In the genomic region with DNA sequence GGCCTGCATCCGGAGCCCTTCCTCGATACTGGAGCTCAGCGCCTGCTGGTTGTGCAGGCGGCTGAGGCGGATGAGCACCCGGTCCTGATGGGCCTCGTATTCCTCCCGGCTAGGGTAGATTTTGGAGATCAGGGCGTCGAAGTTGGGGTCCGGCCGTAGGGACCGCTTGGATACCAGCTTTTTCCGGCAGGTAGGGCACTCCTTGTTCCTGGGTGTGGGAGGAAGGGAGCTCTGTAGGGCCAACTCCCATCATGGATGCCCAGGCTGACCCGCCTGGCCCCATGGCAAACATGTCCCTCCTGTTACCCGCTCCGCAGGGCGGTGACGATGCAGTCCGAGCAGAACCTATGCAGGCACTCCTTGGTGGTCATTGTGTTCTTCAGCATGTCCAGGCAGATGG, we compare ENCODE assay signal across 12 mouse cellular contexts. TPM values are rescaled to one million over a fixed set of nuclear protein-coding genes. Genes with fewer than 3 reads are reported as not detected.
A peak's percentile ranks its signal among the peaks of the same experiment; 100 is the strongest.
DNase-seq lines count a peak whose midpoint lies in the region; ATAC-seq and TF ChIP-seq lines count a peak whose summit lies in the region.
"Had no signal": no experiment of that assay in that cellular context is flagged by ENCODE, and none has a peak within 500 bp of the region (broad histone marks: within the 10 kb centered on the region; RNA-seq: fewer than 3 reads in every experiment).

No protein-coding gene starts in this region.

- peak; percentile 15 for DNase-seq in cerebellum, adult 8-10 months
- no peak for DNase-seq in cerebellum, adult 2 months
- no peak for DNase-seq in hindbrain, embryonic 10.5 days (ENCODE audit: low spot score)
- DNase-seq in neural tube, embryonic 11.5 days (ENCODE audit: low spot score) = no peak
- no peak for DNase-seq in neural tube, embryonic 10.5 days (ENCODE audit: extremely low spot score, low spot score)
- peak; percentile 9 for DNase-seq in testis, postnatal 14 days (ENCODE audit: low spot score)
- DNase-seq in embryo, embryonic 11 days = no peak
- DNase-seq: lung, embryonic 14.5 days had no signal

- WGBS in cerebellum, adult 2 months = 95% methylated on average over 20 of the region's 20 CpGs
- WGBS in hindbrain, embryonic 10.5 days = 94% methylated on average over 20 of the region's 20 CpGs
- WGBS in hindbrain, embryonic 13.5 days = 96% methylated on average over 20 of the region's 20 CpGs
- WGBS in neural tube, embryonic 11.5 days = 95% methylated on average over 20 of the region's 20 CpGs

- ATAC-seq in hindbrain, embryonic 13.5 days (ENCODE audit: low FRiP score) = no peak
- ATAC-seq in neural tube, embryonic 11.5 days (ENCODE audit: insufficient read depth, low FRiP score, low TSS enrichment) = no peak

- peaks cover 43% of the 10 kb centered on the region for H3K9me3 ChIP-seq in hindbrain, embryonic 10.5 days
- H3K9me3 ChIP-seq in hindbrain, embryonic 13.5 days = no peaks in the 10 kb centered on the region
- peaks cover 5% of the 10 kb centered on the region for H3K9me3 ChIP-seq in neural tube, embryonic 11.5 days (ENCODE audit: control insufficient read depth, low read length)

- no peak overlapping the region for H3K9ac ChIP-seq in hindbrain, embryonic 13.5 days
- H3K9ac ChIP-seq in neural tube, embryonic 11.5 days (ENCODE audit: low read length) = no peak overlapping the region; the same call in 1 of the 2 replicates

- H3K4me3 ChIP-seq in cerebellum, adult 2 months (replicated peaks; ENCODE audit: insufficient read depth, low read depth, low read length) = no peak overlapping the region
- peak overlapping the region; percentile 74 for H3K4me3 ChIP-seq in hindbrain, embryonic 10.5 days
- H3K4me3 ChIP-seq in hindbrain, embryonic 13.5 days = no peak overlapping the region
- H3K4me3 ChIP-seq in neural tube, embryonic 11.5 days (ENCODE audit: low read depth, low read length) = no peak overlapping the region

- TF ChIP-seq CTCF in cerebellum, adult 2 months (IDR thresholded peaks at IDR 0.05; ENCODE audit: borderline replicate concordance, insufficient read depth, low read depth, low read length) = no peak

- no peaks in the 10 kb centered on the region for H3K27me3 ChIP-seq in cerebellum, adult 2 months (ENCODE audit: control insufficient read depth, insufficient read depth, low read length)
- H3K27me3 ChIP-seq in hindbrain, embryonic 10.5 days (ENCODE audit: insufficient read depth, poor library complexity, severe bottlenecking) = no peaks in the 10 kb centered on the region
- H3K27me3 ChIP-seq in hindbrain, embryonic 13.5 days = no peaks in the 10 kb centered on the region
- H3K27me3 ChIP-seq in neural tube, embryonic 11.5 days (ENCODE audit: control insufficient read depth, insufficient read depth, low read length) = no peaks in the 10 kb centered on the region
- H3K27me3 ChIP-seq: heart, embryonic 13.5 days; neural tube, embryonic 12.5 days had no signal

- TF ChIP-seq POLR2A in cerebellum, adult 2 months (IDR thresholded peaks at IDR 0.05; ENCODE audit: borderline replicate concordance, insufficient read depth, low read length) = no peak

- no peak overlapping the region for H3K27ac ChIP-seq in cerebellum, adult 2 months (ENCODE audit: insufficient read depth, low read length)
- H3K27ac ChIP-seq in hindbrain, embryonic 10.5 days = peak overlapping the region; percentile 98; the same call in 1 of the 2 replicates
- H3K27ac ChIP-seq in hindbrain, embryonic 13.5 days = no peak overlapping the region
- H3K27ac ChIP-seq in neural tube, embryonic 11.5 days (ENCODE audit: low read depth, low read length) = no peak overlapping the region
- H3K27ac ChIP-seq: heart, embryonic 13.5 days; kidney, postnatal 0 days; neural tube, embryonic 12.5 days had no signal

- H3K4me2 ChIP-seq in hindbrain, embryonic 13.5 days = no peak overlapping the region
- 0 out of 2 replicates have a peak overlapping the region, but pooled peaks have one; percentile 90 for H3K4me2 ChIP-seq in neural tube, embryonic 11.5 days (ENCODE audit: low read depth)

- H3K4me1 ChIP-seq in cerebellum, adult 2 months (ENCODE audit: control insufficient read depth, insufficient read depth, low read length) = peaks cover 11% of the 10 kb centered on the region
- peaks cover 51% of the 10 kb centered on the region for H3K4me1 ChIP-seq in hindbrain, embryonic 10.5 days (replicated peaks)
- peaks cover 49% of the 10 kb centered on the region for H3K4me1 ChIP-seq in hindbrain, embryonic 13.5 days (replicated peaks)
- peaks cover 24% of the 10 kb centered on the region for H3K4me1 ChIP-seq in neural tube, embryonic 11.5 days (ENCODE audit: control insufficient read depth, insufficient read depth, low read length)

- H3K36me3 ChIP-seq in hindbrain, embryonic 10.5 days = peaks cover 54% of the 10 kb centered on the region
- H3K36me3 ChIP-seq in hindbrain, embryonic 13.5 days = peaks cover 35% of the 10 kb centered on the region
- peaks cover 24% of the 10 kb centered on the region for H3K36me3 ChIP-seq in neural tube, embryonic 11.5 days (ENCODE audit: control insufficient read depth, insufficient read depth, low read length)

RNA-seq across cellular contexts. Expression of a gene that starts 1.5 kb away (rescaled TPM):
- 66.4 and 74.6 TPM in 2 replicates for polyA plus RNA-seq in cerebellum, adult 2 months (2012; rRNA removed)
- polyA plus RNA-seq in hindbrain, embryonic 10.5 days (2016; fragmentation: Nextera tagmentation; extraction: Ambion mirVana) = 12.3 and 17.3 TPM in 2 replicates
- polyA plus RNA-seq in hindbrain, embryonic 13.5 days (2015; fragmentation: Nextera tagmentation; extraction: Ambion mirVana) = 19.2 and 21.5 TPM in 2 replicates
- polyA plus RNA-seq in neural tube, embryonic 11.5 days (2014; fragmentation: Nextera tagmentation; extraction: Ambion mirVana) = 5.2 and 8.4 TPM in 2 replicates

RNA-seq across cellular contexts. Expression of a gene that starts 4.9 kb away (rescaled TPM):
- 82.9 and 89.8 TPM in 2 replicates for polyA plus RNA-seq in cerebellum, adult 2 months (2012; rRNA removed)
- 65.5 and 73.0 TPM in 2 replicates for polyA plus RNA-seq in hindbrain, embryonic 10.5 days (2016; fragmentation: Nextera tagmentation; extraction: Ambion mirVana)
- 62.9 and 65.0 TPM in 2 replicates for polyA plus RNA-seq in hindbrain, embryonic 13.5 days (2015; fragmentation: Nextera tagmentation; extraction: Ambion mirVana)
- polyA plus RNA-seq in neural tube, embryonic 11.5 days (2014; fragmentation: Nextera tagmentation; extraction: Ambion mirVana) = 48.1 and 52.7 TPM in 2 replicates

RNA-seq across cellular contexts. Expression of a gene that starts 8.5 kb away (rescaled TPM):
- 120 and 123 TPM in 2 replicates for polyA plus RNA-seq in cerebellum, adult 2 months (2012; rRNA removed)
- 188 and 197 TPM in 2 replicates for polyA plus RNA-seq in hindbrain, embryonic 10.5 days (2016; fragmentation: Nextera tagmentation; extraction: Ambion mirVana)
- 164 and 172 TPM in 2 replicates for polyA plus RNA-seq in hindbrain, embryonic 13.5 days (2015; fragmentation: Nextera tagmentation; extraction: Ambion mirVana)
- 89.7 and 108 TPM in 2 replicates for polyA plus RNA-seq in neural tube, embryonic 11.5 days (2014; fragmentation: Nextera tagmentation; extraction: Ambion mirVana)

RNA-seq across cellular contexts. Expression of a gene that starts 8.6 kb away (rescaled TPM):
- 78.0 and 83.2 TPM in 2 replicates for polyA plus RNA-seq in cerebellum, adult 2 months (2012; rRNA removed)
- polyA plus RNA-seq in hindbrain, embryonic 10.5 days (2016; fragmentation: Nextera tagmentation; extraction: Ambion mirVana) = 49.1 and 56.4 TPM in 2 replicates
- polyA plus RNA-seq in hindbrain, embryonic 13.5 days (2015; fragmentation: Nextera tagmentation; extraction: Ambion mirVana) = 56.8 and 59.2 TPM in 2 replicates
- 25.1 and 27.1 TPM in 2 replicates for polyA plus RNA-seq in neural tube, embryonic 11.5 days (2014; fragmentation: Nextera tagmentation; extraction: Ambion mirVana)

RNA-seq across cellular contexts. Expression of a gene that starts 16.2 kb away (rescaled TPM):
- polyA plus RNA-seq in cerebellum, adult 2 months (2012; rRNA removed) = 12.2 and 15.2 TPM in 2 replicates
- 0.99 and 1.7 TPM in 2 replicates for polyA plus RNA-seq in hindbrain, embryonic 10.5 days (2016; fragmentation: Nextera tagmentation; extraction: Ambion mirVana)
- polyA plus RNA-seq in hindbrain, embryonic 13.5 days (2015; fragmentation: Nextera tagmentation; extraction: Ambion mirVana) = 3.2 and 3.8 TPM in 2 replicates
- 1.5 and 2.9 TPM in 2 replicates for polyA plus RNA-seq in neural tube, embryonic 11.5 days (2014; fragmentation: Nextera tagmentation; extraction: Ambion mirVana)

Comparison
In these comparisons a context has a peak if more than half of its experiments do, and no peak if none do; other contexts are left out.
1. DNase-seq: peak in cerebellum, adult 8-10 months (single experiment) and testis, postnatal 14 days (single experiment); none in cerebellum, adult 2 months (0 of 2), hindbrain, embryonic 10.5 days (single experiment), neural tube, embryonic 11.5 days (single experiment), neural tube, embryonic 10.5 days (single experiment) and embryo, embryonic 11 days (single experiment).